Mouse (Mus musculus) G1E (cell line): ENCODE data around the gene Siae.

ENCODE experiments used
- CTCF ChIP-seq: IDR thresholded peaks from 2 replicates; pipeline ENCODE4 v1.5.1; 2012; ENCODE audit warnings: low read depth, low read length, inconsistent platforms, mixed read lengths
- GATA1 ChIP-seq: IDR thresholded peaks from 2 replicates; pipeline ENCODE4 v1.6.1; 2012; ENCODE audit warnings: borderline replicate concordance, low read length, inconsistent platforms, mixed read lengths
- GATA2 ChIP-seq: IDR thresholded peaks from 2 replicates; pipeline ENCODE4 v1.6.1; 2012; ENCODE audit warnings: low read depth, low read length, inconsistent platforms, borderline replicate concordance
- POLR2AphosphoS5 ChIP-seq: IDR thresholded peaks from 2 replicates; pipeline ENCODE4 v1.6.1; 2012; ENCODE audit warnings: low read depth, low read length, inconsistent platforms; ENCODE audit not compliant: insufficient replicate concordance
- TAL1 ChIP-seq: conservative IDR thresholded peaks from 2 replicates; pipeline ENCODE4 v1.6.1; 2012; ENCODE audit warnings: low read depth, low read length, inconsistent platforms, mixed read lengths

- TF ChIP-seq CTCF (no peak), GATA1 (no peak), GATA2 (no peak), TAL1 (no peak), POLR2AphosphoS5 (no peak)
Observed at GRCm38 (mm10) chr9:37646246-37646645, 90.7 kb downstream of the Siae start.
